Mouse (Mus musculus) myocyte (in vitro differentiated cells): ENCODE results near the gene Asb10. TPM values are rescaled to one million over a fixed set of nuclear protein-coding genes. Genes with fewer than 3 reads are reported as not detected.

Experiments used
- H3K27me3 ChIP-seq: one replicate; pipeline ENCODE4 v1.6.1; 2011; ENCODE audit not compliant: control insufficient read depth, insufficient read depth, insufficient read length
- H3K36me3 ChIP-seq: one replicate; pipeline ENCODE4 v1.6.1; 2011; ENCODE audit not compliant: control insufficient read depth, insufficient read depth
- H3K4me2 ChIP-seq: one replicate; pipeline ENCODE4 v1.6.1; 2011; ENCODE audit warnings: low read depth, control low read depth
- H3K4me3 ChIP-seq: one replicate; pipeline ENCODE4 v1.5.1; 2011; ENCODE audit warnings: mild to moderate bottlenecking, control low read depth, moderate library complexity
- H3K79me2 ChIP-seq: one replicate; pipeline ENCODE4 v1.6.1; 2011; ENCODE audit not compliant: control insufficient read depth, insufficient read depth
- H3ac ChIP-seq: one replicate; pipeline ENCODE4 v1.6.1; 2011; ENCODE audit not compliant: control insufficient read depth, insufficient read length
- CEBPB ChIP-seq: IDR thresholded peaks from 2 replicates; pipeline ENCODE4 v1.6.1; 2011; ENCODE audit warnings: mild to moderate bottlenecking, moderate library complexity; ENCODE audit not compliant: poor library complexity, insufficient read depth, severe bottlenecking
- E2F4 ChIP-seq: IDR thresholded peaks from one replicate; pipeline ENCODE4 v1.6.1; 2011; ENCODE audit warnings: mild to moderate bottlenecking, control low read depth, moderate library complexity; ENCODE audit not compliant: insufficient read depth
- MAX ChIP-seq: IDR thresholded peaks from one replicate; pipeline ENCODE4 v1.6.1; 2011; ENCODE audit warnings: low read depth, mild to moderate bottlenecking, control low read depth
- MYOD1 ChIP-seq, 3 experiments: IDR thresholded peaks; one replicate each; pipeline ENCODE4 v1.6.1; 2011; ENCODE audit warnings: control low read depth in 2 of 3, low read depth in 2 of 3, mild to moderate bottlenecking in 2 of 3, moderate library complexity in 1 of 3; ENCODE audit not compliant: insufficient read length in 2 of 3, control insufficient read depth in 1 of 3
- MYOG ChIP-seq, 3 experiments: IDR thresholded peaks; one replicate each; pipeline ENCODE4 v1.6.1; 2011; ENCODE audit warnings: control low read depth in 2 of 3, low read depth in 2 of 3, mild to moderate bottlenecking in 2 of 3; ENCODE audit not compliant: insufficient read length in 2 of 3, control insufficient read depth in 1 of 3, insufficient read depth in 1 of 3
- POLR2A ChIP-seq: IDR thresholded peaks from one replicate; pipeline ENCODE4 v1.6.1; 2011; ENCODE audit warnings: low read depth, mild to moderate bottlenecking, control low read depth, moderate library complexity; ENCODE audit not compliant: insufficient read length
- POLR2AphosphoS2 ChIP-seq: IDR thresholded peaks from one replicate; pipeline ENCODE4 v1.6.1; 2011; ENCODE audit warnings: low read depth, control low read depth; ENCODE audit not compliant: insufficient read length
- REST ChIP-seq: IDR thresholded peaks from one replicate; pipeline ENCODE4 v1.6.1; 2011; ENCODE audit warnings: mild to moderate bottlenecking, control low read depth, moderate library complexity; ENCODE audit not compliant: insufficient read depth, insufficient read length
- SRF ChIP-seq: IDR thresholded peaks from one replicate; pipeline ENCODE4 v1.6.1; 2011; ENCODE audit warnings: low read depth; ENCODE audit not compliant: control insufficient read depth, insufficient read length
- TCF12 ChIP-seq: IDR thresholded peaks from one replicate; pipeline ENCODE4 v1.6.1; 2011; ENCODE audit warnings: mild to moderate bottlenecking, control low read depth; ENCODE audit not compliant: poor library complexity, insufficient read depth, severe bottlenecking
- TCF3 ChIP-seq: IDR thresholded peaks from one replicate; pipeline ENCODE4 v1.6.1; 2011; ENCODE audit warnings: low read depth, control low read depth; ENCODE audit not compliant: insufficient read length
- USF1 ChIP-seq: IDR thresholded peaks from one replicate; pipeline ENCODE4 v1.6.1; 2011; ENCODE audit warnings: low read depth, mild to moderate bottlenecking, control low read depth, moderate library complexity
- polyA plus RNA-seq: library from polyadenylated mRNA; unstranded; fragments of >200 nt; fragmentation: generic; extraction: Trizol; gene quantifications from one replicate; pipeline ENCODE4 v1.2.1, GENCODE M21; 2012; ENCODE audit warnings: missing spikeins

The Asb10 gene
- polyA plus RNA-seq: 0.77 TPM

DNA sequence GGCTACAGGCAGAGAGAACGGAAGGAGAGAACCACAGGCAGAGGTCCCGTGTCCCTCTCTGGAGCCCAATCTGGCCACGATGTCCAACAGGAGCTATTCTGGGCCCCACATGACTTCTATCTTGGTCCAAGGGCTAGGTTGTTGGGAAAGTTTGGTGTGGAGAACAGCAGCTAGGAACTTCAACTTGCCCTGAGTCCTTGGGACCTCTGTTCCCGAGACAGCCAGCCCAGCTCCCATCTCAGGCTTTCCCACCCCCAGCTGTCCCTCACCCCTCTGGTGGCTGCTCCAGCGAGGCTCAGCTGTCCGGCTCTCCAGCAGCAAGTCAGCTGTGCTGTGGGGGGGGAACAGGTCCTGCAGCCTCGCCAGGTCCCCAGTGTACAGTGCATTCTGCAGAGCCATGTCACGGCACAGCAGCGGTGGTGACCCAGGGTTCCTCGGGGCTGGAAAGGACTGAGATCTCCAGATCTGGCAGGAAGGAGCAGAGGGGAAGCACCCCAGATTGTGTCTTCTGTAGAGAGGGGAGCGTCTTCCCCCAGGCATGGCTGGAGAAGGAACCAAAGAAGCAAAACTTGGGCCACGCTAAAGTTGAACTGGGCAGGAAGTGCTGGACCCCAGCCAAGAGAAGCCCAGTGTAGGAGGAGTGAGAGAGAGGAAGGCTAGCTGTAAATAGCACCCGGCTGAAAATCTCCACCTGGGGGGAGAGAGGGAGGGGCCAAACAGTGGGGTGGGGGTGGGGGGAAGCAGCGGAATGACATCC, at the start of gene Asb10:
TSS of gene Asb10 (minus strand) at position 592 of the 757 bp plus-strand sequence.
- H3ac ChIP-seq: no peak within 1 kb of the TSS
- no peaks in the 10 kb centered on the region for H3K36me3 ChIP-seq
- TF ChIP-seq MYOD1 (IDR thresholded peaks at IDR 0.05; ENCODE audit: control insufficient read depth in 1 of 3, insufficient read length in 2 of 3, low read depth in 2 of 3) (peak in 2 of 3 experiments; percentile 45 to 83), MYOG (IDR thresholded peaks at IDR 0.05; ENCODE audit: control insufficient read depth in 1 of 3, insufficient read depth in 1 of 3, insufficient read length in 2 of 3, low read depth in 2 of 3) (peak; percentile 63 to 91 (median 89)), TCF3 (no peak), REST (no peak), POLR2AphosphoS2 (no peak)
- peaks cover 44% of the 10 kb centered on the region for H3K27me3 ChIP-seq
- no peak within 1 kb of the TSS for H3K4me3 ChIP-seq
- H3K79me2 ChIP-seq: no peaks in the 10 kb centered on the region
- H3K4me2 ChIP-seq: peak within 1 kb of the TSS; percentile 59

DNA sequence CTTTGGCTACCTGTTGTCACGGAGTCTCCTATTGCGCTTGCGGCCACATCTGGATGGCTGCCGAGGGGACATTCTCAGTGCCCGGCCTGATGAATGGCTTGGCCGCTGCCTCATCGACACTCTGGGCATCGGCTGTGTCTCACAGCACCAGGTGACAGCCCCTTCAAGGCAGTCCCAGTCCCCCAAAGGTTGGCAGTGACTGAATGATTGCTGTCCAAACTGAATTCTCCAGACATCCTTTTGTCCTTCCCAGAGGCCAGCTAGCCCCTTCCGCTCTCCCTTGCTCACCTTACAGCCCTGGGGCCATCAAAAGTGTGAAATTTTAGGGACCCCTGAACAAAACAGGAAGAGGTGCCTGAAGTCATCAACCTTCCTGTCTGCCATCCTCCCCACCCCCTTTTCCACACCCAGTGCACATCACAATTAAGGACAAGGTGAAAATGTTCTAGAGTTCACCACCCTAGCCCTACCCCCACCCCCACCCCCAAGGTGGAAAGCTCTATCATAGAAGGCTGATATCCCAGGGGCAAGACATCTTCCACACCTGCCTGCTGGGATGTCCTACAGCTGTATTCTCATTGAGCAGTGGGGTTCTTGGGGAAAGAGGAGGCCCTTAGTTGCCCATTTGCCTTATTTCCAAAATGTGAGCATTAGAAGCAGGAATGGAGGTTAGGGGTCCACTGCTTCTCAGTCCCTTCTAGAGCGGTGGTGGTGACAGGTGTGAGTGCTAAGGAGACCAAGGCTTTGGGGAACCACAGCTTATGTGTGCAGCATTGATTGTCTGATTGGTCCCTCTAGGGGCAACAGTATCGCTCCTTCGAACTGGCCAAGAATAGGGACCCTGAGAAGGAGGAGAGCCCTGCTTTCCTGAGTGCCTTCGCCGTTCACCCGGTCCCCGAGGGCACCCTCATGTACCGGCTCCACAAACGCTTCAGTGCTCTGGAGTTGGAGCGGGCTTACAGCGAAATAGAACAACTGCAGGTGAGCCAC, 49.0 kb upstream of the Asb10 start:
- Histone ChIP-seq H3K4me2 (no peak overlapping the region), H3K36me3 (peaks cover 4% of the 10 kb centered on the region), H3K27me3 (no peaks in the 10 kb centered on the region), H3ac (no peak overlapping the region), H3K79me2 (peaks cover 21% of the 10 kb centered on the region), H3K4me3 (no peak overlapping the region)
- no peak for TF ChIP-seq TCF3
- no peak for TF ChIP-seq MAX
- no peak for TF ChIP-seq REST
- TF ChIP-seq TCF12: no peak
- TF ChIP-seq SRF: no peak
- no peak for TF ChIP-seq E2F4
- TF ChIP-seq USF1: no peak
- no peak for TF ChIP-seq POLR2A
- TF ChIP-seq POLR2AphosphoS2: no peak
- no peak for TF ChIP-seq CEBPB
- TF ChIP-seq MYOG (IDR thresholded peaks at IDR 0.05; ENCODE audit: control insufficient read depth in 1 of 3, insufficient read depth in 1 of 3, insufficient read length in 2 of 3, low read depth in 2 of 3): no peak
- TF ChIP-seq MYOD1 (IDR thresholded peaks at IDR 0.05; ENCODE audit: control insufficient read depth in 1 of 3, insufficient read length in 2 of 3, low read depth in 2 of 3): no peak

GRCm38 (mm10) chr5:24587200-24587577, 46.4 kb upstream of the Asb10 start:
- Histone ChIP-seq H3K36me3 (no peaks in the 10 kb centered on the region), H3K4me2 (peak overlapping the region; percentile 91), H3K79me2 (peaks cover 21% of the 10 kb centered on the region), H3K27me3 (no peaks in the 10 kb centered on the region), H3ac (peak overlapping the region; percentile 29), H3K4me3 (peak overlapping the region; percentile 81)
- TF ChIP-seq POLR2A: no peak
- TF ChIP-seq SRF: no peak
- no peak for TF ChIP-seq USF1
- TF ChIP-seq TCF12: no peak
- TF ChIP-seq MYOD1 (IDR thresholded peaks at IDR 0.05; ENCODE audit: control insufficient read depth in 1 of 3, insufficient read length in 2 of 3, low read depth in 2 of 3): peak in 1 of 3 experiments; percentile 54

- Histone ChIP-seq H3K4me3 (peak within 1 kb of the TSS; percentile 81), H3ac (peak within 1 kb of the TSS; percentile 29), H3K79me2 (peaks cover 21% of the 10 kb centered on the region), H3K27me3 (no peaks in the 10 kb centered on the region), H3K36me3 (no peaks in the 10 kb centered on the region), H3K4me2 (peak within 1 kb of the TSS; percentile 91)
- TF ChIP-seq TCF3 (no peak), REST (no peak), MAX (no peak), MYOG (IDR thresholded peaks at IDR 0.05; ENCODE audit: control insufficient read depth in 1 of 3, insufficient read depth in 1 of 3, insufficient read length in 2 of 3, low read depth in 2 of 3) (no peak), TCF12 (no peak), MYOD1 (IDR thresholded peaks at IDR 0.05; ENCODE audit: control insufficient read depth in 1 of 3, insufficient read length in 2 of 3, low read depth in 2 of 3) (no peak), POLR2AphosphoS2 (peak; percentile 76), E2F4 (no peak), POLR2A (peak; percentile 84)
Measured at GRCm38 (mm10) chr5:24586547-24587199, 45.9 kb upstream of the Asb10 start, which contains the start of gene Chpf2. Chpf2 (plus strand) TSS chr5:24586741.
